Mouse (Mus musculus) thymus, adult 2 months (tissue): ENCODE measurements around the gene Rnf220.

ENCODE experiments used
- CTCF ChIP-seq: fragments of 200-500 bp; IDR thresholded peaks from 2 replicates; pipeline ENCODE4 v1.5.1; 2012; ENCODE audit warnings: mild to moderate bottlenecking, control low read depth, low read length, moderate library complexity, borderline replicate concordance; ENCODE audit not compliant: control insufficient read depth, poor library complexity, insufficient read depth; ENCODE audit errors: extremely low read depth
- POLR2A ChIP-seq: fragments of 200-500 bp; IDR thresholded peaks from 2 replicates; pipeline ENCODE4 v1.6.1; 2012; ENCODE audit warnings: mild to moderate bottlenecking, low read length, control low read depth, moderate library complexity; ENCODE audit not compliant: control insufficient read depth, poor library complexity, insufficient read depth; ENCODE audit errors: extremely low read depth

GRCm38 (mm10) chr4:117484256-117485044 is 12.4 kb downstream of the Rnf220 start:
- TF ChIP-seq POLR2A: no peak
- TF ChIP-seq CTCF: 0 out of 2 replicates have a peak, but pooled peaks have one; percentile 29
